Mouse (Mus musculus) C2C12 (cell line): Measurements from ENCODE around the gene Drosha.

Source experiments
- CTCF ChIP-seq: IDR thresholded peaks from one replicate; pipeline ENCODE4 v1.5.1; 2011; ENCODE audit not compliant: control insufficient read depth, insufficient read depth, insufficient read length
- USF1 ChIP-seq: IDR thresholded peaks from one replicate; pipeline ENCODE4 v1.6.1; 2011; ENCODE audit warnings: low read depth, mild to moderate bottlenecking, control low read depth, moderate library complexity

DNA sequence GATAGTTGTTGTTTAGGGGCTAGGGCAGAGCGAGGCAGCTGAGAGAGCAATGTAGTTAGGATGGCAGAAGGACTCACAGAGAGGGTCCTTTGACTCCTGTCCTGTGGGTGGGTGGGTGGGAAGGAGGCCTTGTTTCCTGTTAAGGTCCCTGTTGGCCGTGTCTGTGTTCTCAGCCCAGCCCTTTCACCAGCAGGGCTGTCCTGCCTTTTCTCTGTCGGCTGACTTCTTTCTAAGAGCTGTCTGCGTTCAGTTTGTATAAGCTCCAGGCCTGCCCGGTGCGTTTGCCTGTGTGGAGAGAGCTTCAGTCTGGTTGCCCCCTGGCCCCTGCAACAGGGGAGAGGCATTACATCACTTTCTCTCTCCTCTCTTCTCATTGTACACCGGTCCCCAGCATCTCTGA lies 84.6 kb downstream of the Drosha start:
- TF ChIP-seq USF1: no peak
- TF ChIP-seq CTCF: no peak
